Mouse (Mus musculus) liver, adult 2 months (tissue): ENCODE results near the gene Dedd2. TPM values are rescaled to one million over a fixed set of nuclear protein-coding genes. Genes with fewer than 3 reads are reported as not detected.

Experiments used
- DNase-seq: peaks from one replicate; pipeline ENCODE4 v3.0.0-alpha.2; 2011; ENCODE audit warnings: low read depth, low spot score; ENCODE audit errors: extremely low read depth
- H3K27ac ChIP-seq: fragments of 200-500 bp; replicated peaks from 2 replicates; pipeline ENCODE4 v1.5.1; 2012; ENCODE audit warnings: low read depth, mild to moderate bottlenecking, control low read depth, inconsistent platforms, low read length; ENCODE audit not compliant: insufficient read depth
- H3K27me3 ChIP-seq: fragments of 200-500 bp; 2 replicates; pipeline ENCODE4 v1.6.1; 2012; ENCODE audit warnings: mild to moderate bottlenecking, moderate library complexity, low read length, inconsistent platforms; ENCODE audit not compliant: control insufficient read depth, insufficient read depth
- H3K36me3 ChIP-seq: fragments of 200-500 bp; 2 replicates; pipeline ENCODE4 v1.6.1; 2012; ENCODE audit warnings: low read length, inconsistent platforms; ENCODE audit not compliant: control insufficient read depth, insufficient read depth
- H3K4me1 ChIP-seq: fragments of 200-500 bp; 2 replicates; pipeline ENCODE4 v1.6.1; 2011; ENCODE audit warnings: low read length; ENCODE audit not compliant: control insufficient read depth, insufficient read depth
- H3K4me3 ChIP-seq: fragments of 200-500 bp; 2 replicates; pipeline ENCODE4 v1.5.1; 2011; ENCODE audit warnings: low read depth, mild to moderate bottlenecking, control low read depth, low read length, moderate library complexity; ENCODE audit not compliant: insufficient read depth
- H3K79me2 ChIP-seq: fragments of 200-500 bp; 2 replicates; pipeline ENCODE4 v1.6.1; 2012; ENCODE audit warnings: inconsistent platforms, mild to moderate bottlenecking, low read length, moderate library complexity; ENCODE audit not compliant: control insufficient read depth, insufficient read depth
- H3K9ac ChIP-seq: fragments of 200-500 bp; 2 replicates; pipeline ENCODE4 v1.6.1; 2012; ENCODE audit warnings: low read depth, mild to moderate bottlenecking, control low read depth, inconsistent platforms, low read length
- CTCF ChIP-seq: fragments of 200-500 bp; IDR thresholded peaks from 2 replicates; pipeline ENCODE4 v1.5.1; 2011; ENCODE audit warnings: low read depth, low read length, control low read depth
- POLR2A ChIP-seq: fragments of 200-500 bp; IDR thresholded peaks from 2 replicates; pipeline ENCODE4 v1.6.1; 2011; ENCODE audit warnings: low read length, control low read depth; ENCODE audit not compliant: insufficient read depth; ENCODE audit errors: extremely low read depth
- WGBS: fragments of 180-500 bp; shearing (Covaris S2); methylation state at CpG from one replicate; pipeline ENCODE4 v1.1.7; 2018; 5-methylcytosine and 5-hydroxymethylcytosine counted together
- polyA plus RNA-seq: library from polyadenylated mRNA; depleted of rRNA; stranded (reverse); fragments of >200 nt; gene quantifications from 2 replicates; pipeline ENCODE4 v1.2.3, GENCODE M21; 2012
- total RNA-seq: library from RNA; depleted of rRNA; stranded (reverse); fragments of >200 nt; gene quantifications from 2 replicates; pipeline ENCODE4 v1.2.3, GENCODE M21; 2014

Gene Dedd2
- total and polyA plus RNA-seq, 2 experiments = 20.2 to 27.9 TPM

DNA sequence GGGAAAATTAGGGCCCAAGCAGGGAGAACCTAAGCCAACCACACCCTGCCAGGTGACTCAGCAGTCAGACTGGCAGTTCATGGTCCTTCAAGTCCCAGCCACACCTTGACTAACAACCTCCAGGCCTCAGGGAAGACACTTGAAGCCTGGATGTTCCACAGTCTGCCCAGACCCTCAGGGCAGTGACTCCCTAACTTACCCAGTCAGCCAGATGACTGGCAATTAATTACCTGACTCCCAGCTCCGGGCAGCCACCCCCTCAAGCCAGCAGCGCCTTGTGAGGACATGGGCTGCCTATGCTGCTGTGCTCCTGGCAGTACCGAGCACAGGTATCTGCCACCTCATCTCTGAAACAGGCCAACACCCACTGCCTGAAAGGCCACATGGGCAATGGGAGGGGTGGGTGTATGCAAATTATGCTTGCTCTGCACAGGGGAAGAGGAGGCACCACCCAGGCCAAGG, 11.2 kb downstream of the Dedd2 start:
- Histone ChIP-seq H3K4me1 (no peaks in the 10 kb centered on the region), H3K4me3 (no peak overlapping the region), H3K27ac (no peak overlapping the region), H3K27me3 (no peaks in the 10 kb centered on the region), H3K9ac (no peak overlapping the region), H3K36me3 (peaks cover 32% of the 10 kb centered on the region), H3K79me2 (no peaks in the 10 kb centered on the region)
- TF ChIP-seq POLR2A (no peak), CTCF (no peak)
- WGBS = 87% methylated on average over 3 of the region's 3 CpGs
- no peak for DNase-seq

DNA sequence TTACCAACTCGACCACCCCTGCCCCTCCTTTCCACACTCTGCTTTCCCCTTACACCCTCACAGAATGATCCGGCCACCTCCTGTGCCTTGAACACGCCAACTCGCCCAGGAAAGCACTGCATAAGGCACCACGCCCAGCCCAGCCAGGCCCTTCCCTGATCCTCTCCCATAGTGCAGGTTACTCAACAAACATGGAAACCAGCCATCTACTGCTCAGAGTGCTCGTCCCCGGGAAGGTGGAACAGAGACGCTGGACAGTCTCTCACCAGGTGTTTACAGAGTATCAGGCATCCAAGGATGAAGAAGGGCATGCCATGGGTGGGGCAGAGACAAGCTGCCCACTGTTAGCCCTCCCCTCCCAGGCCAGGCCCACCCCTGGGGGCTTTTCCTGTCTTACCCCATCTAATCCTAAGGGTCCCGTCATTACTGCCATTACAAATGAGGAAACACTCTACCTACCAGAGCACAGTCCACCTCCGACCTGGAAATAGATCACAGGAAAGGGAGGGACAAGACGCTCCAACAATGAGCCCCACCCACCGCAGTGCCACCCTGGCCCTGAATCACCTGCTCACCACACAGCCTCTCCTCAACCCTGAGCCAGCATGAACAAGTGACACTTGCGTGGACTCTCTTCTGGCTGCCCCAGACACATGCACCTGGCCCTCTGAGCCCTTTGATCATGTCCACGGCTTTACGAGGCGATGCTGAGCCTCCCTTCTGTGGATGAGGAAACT, 14.2 kb downstream of the Dedd2 start:
- Histone ChIP-seq H3K36me3 (peaks cover 21% of the 10 kb centered on the region; the same call in 1 of the 2 replicates), H3K27me3 (no peaks in the 10 kb centered on the region), H3K4me3 (no peak overlapping the region), H3K4me1 (no peaks in the 10 kb centered on the region), H3K9ac (no peak overlapping the region), H3K27ac (peak overlapping the region; percentile 22; the same call in 1 of the 2 replicates), H3K79me2 (no peaks in the 10 kb centered on the region)
- 64% methylated on average over 16 of the region's 16 CpGs for WGBS
- no peak for TF ChIP-seq POLR2A
- TF ChIP-seq CTCF = no peak
- peak; percentile 39 for DNase-seq

DNA sequence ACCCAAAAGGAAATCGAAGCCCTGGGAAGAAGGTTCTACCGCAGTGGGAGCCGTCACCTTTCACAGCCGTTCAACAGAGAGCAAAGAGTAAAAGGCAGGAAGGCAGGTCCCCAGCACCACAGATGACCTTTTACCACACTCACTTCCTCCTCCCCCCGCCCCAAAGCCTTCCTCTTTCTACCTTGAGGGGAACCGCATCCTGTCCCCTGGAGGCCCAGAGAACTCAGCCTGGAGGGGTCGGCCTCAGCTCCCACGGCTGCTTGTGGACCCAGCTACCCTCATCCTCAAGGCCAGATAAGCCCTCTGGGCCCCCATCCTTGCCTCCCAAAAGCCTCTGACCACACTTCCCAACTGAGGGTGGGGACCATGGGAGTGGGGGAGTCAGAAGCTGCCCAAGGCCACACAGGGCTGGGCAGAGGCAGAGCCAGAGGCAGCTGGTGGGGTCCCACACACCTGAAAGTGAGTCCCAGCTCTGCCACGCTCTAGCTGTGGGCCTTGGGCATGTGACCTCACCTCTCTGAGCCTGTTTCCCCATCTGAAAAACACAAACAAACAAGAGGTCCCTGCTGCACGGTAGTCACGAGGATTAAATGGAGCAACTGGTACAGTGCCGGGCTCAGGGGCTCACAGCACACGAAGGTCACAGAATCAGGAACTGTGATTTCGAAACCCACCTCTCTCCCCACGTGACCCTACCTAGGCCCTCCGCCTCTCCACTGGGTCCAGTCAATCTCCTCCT, 14.9 kb downstream of the Dedd2 start:
- Histone ChIP-seq H3K4me3 (no peak overlapping the region; the same call in 1 of the 2 replicates), H3K36me3 (peaks cover 18% of the 10 kb centered on the region; the same call in 1 of the 2 replicates), H3K9ac (peak overlapping the region; percentile 11; the same call in 1 of the 2 replicates), H3K79me2 (no peaks in the 10 kb centered on the region), H3K4me1 (no peaks in the 10 kb centered on the region), H3K27ac (peak overlapping the region; percentile 22), H3K27me3 (no peaks in the 10 kb centered on the region)
- TF ChIP-seq CTCF = no peak
- no peak for TF ChIP-seq POLR2A
- DNase-seq = no peak
- WGBS = 46% methylated on average over 16 of the region's 16 CpGs

DNA sequence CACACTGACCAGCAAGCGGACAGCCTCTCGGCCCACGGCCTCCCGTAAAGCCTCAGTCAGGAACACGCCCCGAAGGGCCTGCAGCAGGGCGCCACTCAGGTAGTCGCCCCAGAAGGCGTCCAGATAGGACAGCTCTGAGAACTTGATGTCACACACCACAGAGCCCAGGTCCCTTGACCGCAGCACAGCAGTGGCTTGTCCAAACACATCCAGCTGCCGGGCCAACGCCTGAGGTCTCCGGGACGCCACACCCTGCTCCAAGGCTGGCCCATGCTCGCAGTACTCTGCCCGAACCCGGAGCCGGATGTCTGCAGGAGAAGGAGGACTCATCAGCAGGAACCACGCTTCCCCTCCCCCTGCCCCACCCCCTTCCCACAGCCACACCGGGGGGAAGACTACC, 16.8 kb downstream of the Dedd2 start:
- H3K36me3 ChIP-seq = peaks cover 14% of the 10 kb centered on the region; the same call in 1 of the 2 replicates
- TF ChIP-seq POLR2A = no peak
- TF ChIP-seq CTCF = no peak
- 93% methylated on average over 20 of the region's 20 CpGs for WGBS
- H3K4me1 ChIP-seq = no peaks in the 10 kb centered on the region
- H3K79me2 ChIP-seq = no peaks in the 10 kb centered on the region
- DNase-seq = no peak
- H3K27ac ChIP-seq = no peak overlapping the region
- H3K27me3 ChIP-seq = no peaks in the 10 kb centered on the region
- no peak overlapping the region for H3K9ac ChIP-seq
- H3K4me3 ChIP-seq = no peak overlapping the region

DNA sequence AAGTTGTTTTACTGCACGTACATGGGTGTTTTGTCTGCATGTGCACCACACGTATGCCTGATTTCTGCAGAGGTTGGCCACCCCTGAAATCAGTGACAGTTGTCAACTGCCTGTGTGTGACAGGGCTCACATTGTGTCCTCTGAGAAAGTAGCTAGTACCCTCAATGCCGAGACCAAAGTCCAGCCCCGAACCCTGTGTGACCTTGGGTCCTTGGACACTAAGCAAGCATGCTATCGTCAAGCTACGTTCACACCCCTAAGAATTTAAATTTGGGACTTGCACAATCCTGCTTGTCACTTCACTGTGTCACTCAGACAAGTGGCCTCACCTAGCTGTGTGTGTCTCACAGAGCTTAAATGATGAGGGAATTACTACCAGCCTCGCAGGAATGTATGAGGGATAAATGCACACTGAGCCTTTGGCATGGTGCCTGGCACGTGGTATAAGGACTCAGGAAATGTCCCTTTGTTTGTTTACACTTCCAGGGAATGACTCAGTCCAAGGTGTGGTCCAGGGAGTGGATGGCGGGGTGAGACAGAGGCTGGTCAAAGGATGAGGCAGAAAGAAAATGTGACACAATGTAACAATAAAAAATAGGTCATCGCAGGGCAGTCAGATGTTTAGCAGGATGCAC, 22.9 kb downstream of the Dedd2 start:
- peaks cover 7% of the 10 kb centered on the region for H3K4me1 ChIP-seq
- no peaks in the 10 kb centered on the region for H3K27me3 ChIP-seq
- 24% methylated on average over 10 of the region's 10 CpGs for WGBS
- TF ChIP-seq CTCF (no peak), POLR2A (no peak)
- DNase-seq = peak; percentile 59
- H3K36me3 ChIP-seq = no peaks in the 10 kb centered on the region
- H3K79me2 ChIP-seq = no peaks in the 10 kb centered on the region
- no peak overlapping the region for H3K27ac ChIP-seq
- no peak overlapping the region for H3K9ac ChIP-seq
- H3K4me3 ChIP-seq = no peak overlapping the region
